Mouse (Mus musculus) thymus, postnatal 10 days (tissue): ENCODE measurements at regions not wholly inside any gene's neighbourhood (a gene's known extent, or its start where the extent isn't known, plus 50 kb on each side); places are given as distances from the start of the nearest gene placed in this dataset.

Source experiments
- DNase-seq, 2 experiments: peaks; one replicate each; pipeline ENCODE4 v3.0.0; 2021; ENCODE audit warnings: low spot score in 2 of 2

DNA sequence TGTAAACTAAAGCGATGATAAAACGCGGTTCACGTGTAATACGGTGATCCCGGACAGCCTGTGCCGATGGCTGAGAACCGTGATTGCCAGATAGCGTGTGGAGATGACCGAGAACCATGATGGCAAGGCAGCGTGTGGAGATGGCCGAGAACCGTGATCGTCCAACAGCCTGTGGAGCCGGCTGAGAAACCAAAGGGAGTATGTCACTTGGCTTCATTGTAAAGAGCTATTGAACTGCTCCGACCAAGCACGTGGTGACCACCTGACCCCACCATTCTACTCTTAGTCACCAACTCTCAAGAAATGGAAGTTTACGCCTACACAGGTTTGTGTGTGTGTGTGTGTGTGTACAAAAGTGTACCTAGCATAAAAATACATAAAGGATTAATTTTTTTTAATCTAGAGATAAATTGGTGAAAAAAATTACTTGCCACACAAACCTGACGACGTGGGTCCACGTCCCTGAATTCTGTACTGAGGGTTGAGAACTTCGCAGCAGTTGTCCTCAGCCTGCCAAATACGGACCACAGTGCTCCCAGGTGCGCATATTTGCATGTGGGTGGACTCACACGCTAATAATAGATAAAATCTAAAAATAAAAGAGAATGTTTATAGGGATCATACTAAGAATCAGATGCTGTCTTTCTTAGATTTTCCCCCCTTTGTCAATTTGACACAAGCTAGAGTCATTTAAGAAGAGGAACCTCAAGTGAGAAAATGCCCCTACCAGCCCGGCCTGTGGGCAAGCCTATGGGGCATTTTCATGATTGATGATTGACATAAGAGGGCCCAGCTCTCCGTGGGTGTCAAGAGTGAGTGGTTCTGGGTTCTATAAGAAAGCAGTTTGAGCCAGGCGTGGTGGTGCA is 56.6 kb upstream of the Mef2a start:
- DNase-seq, result no peak

DNA sequence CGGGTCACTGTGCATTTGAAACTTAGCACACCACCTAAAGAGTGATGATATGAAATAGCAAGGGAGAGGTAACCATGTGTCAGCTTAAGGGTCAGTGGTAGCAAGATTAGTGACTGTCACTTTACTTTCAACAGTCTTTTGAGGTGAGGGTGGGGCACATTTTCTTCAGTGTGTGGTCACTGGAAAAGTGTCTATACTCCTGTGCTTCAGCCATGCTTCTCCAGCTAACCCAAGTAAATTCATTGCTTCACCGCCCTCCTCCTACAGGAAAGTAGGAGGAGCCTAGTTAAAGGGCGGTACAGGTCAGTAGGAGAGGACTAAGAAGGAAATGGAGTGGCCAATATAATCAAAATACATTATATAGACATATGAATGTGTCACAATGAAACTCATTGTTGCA is 55.7 kb upstream of the Mef2a start:
- DNase-seq, result no peak

DNA sequence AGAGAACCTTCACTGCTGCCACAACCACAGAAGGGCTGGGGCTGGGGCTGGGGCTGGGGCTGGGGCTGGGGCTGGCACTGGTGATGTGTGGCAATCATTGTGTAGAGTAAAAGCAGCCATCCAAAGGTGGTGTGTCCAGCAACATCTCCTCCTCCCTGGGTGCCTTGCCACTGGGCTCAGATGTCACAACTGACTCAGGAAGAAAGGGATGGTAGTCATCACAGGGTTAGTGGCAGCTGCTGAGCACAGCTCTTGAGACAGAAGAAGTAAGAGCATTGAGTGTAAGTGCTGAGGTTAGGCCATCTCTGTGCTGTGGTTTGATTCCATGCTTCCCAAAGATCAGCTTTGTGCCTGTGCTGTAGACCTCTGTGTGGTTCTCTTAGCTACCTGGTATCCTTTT is 53.4 kb upstream of the Mef2a start:
- no peak for DNase-seq

DNA sequence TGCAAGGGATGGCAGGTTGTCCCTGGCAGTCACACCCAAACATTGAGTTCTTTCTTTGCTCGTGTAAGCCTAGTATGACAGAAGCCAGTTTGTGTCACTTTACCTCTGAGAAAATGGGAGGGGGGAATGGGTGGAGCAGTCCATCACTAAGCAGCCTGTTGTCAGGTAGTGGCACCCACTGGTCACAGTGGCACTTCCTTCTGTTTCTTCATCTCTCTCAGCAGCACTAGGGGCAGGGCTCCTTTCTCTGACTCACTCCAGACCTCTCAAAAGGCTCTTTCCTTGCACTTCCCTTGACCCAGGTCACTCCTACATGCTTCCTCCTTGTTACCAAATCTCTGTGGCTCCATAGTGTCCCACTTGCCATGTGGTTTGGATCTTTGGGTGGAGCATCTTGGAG is 52.9 kb upstream of the Mef2a start:
- no peak for DNase-seq

DNA sequence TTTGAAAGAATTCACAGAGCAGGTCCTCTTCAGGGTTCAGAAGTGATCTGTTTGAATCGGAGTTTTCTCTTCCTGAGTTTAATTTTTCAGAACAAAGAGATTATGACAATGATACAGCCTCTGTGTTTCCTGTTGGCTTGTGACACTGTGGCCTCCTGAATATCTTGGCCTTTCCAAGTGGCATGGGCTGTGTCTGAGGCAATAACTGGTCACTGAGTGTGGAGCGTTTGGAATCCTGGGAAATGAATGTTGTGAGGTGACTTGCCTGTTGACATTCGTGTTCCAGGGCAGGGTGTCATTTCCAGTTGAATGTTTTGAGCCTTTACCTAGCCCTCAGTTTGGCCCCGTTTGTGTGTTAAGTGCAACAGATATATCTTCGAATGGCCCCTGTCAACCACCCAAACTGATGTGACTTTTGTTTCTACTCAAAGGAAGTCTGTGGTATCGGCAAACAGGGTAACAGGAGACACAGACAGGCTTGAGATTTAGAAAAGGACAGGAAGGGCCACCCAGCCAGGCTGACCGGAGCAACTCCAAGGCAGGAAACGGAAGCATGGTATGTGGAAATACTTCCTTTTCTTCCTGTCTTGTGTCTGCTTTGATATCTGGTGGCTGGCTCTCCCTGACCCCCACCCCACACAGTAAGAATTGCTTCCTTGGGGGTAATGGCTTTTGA is 52.3 kb upstream of the Mef2a start:
- no peak for DNase-seq
